Mouse (Mus musculus) urinary bladder, postnatal 10 days (tissue): ENCODE measurements around the gene Maml2.

Source experiments
- DNase-seq: peaks from one replicate; pipeline ENCODE4 v3.0.0; 2022; ENCODE audit warnings: low spot score

Maml2 gene

GRCm38 (mm10) chr9:13536419-13537261 lies 238.9 kb downstream of the Maml2 start:
- no peak for DNase-seq

- DNase-seq: no peak
These were observed 240.4 kb downstream of the Maml2 start for GRCm38 (mm10) chr9:13538200-13538599.

- no peak for DNase-seq
These were observed 241.8 kb downstream of the Maml2 start for GRCm38 (mm10) chr9:13539535-13539934.

GRCm38 (mm10) chr9:13540227-13540626 lies 242.5 kb downstream of the Maml2 start:
- no peak for DNase-seq

GRCm38 (mm10) chr9:13540781-13541180 lies 243.0 kb downstream of the Maml2 start:
- DNase-seq: no peak

GRCm38 (mm10) chr9:13543167-13543566 lies 245.4 kb downstream of the Maml2 start:
- no peak for DNase-seq

GRCm38 (mm10) chr9:13544133-13544532 lies 246.4 kb downstream of the Maml2 start:
- no peak for DNase-seq

- no peak for DNase-seq
These were observed 248.0 kb downstream of the Maml2 start for GRCm38 (mm10) chr9:13545726-13546125.

GRCm38 (mm10) chr9:13549911-13550310 lies 252.2 kb downstream of the Maml2 start:
- DNase-seq: no peak

- DNase-seq: no peak
These were observed 254.8 kb downstream of the Maml2 start for GRCm38 (mm10) chr9:13552380-13553052.

- DNase-seq: no peak
These were observed 257.0 kb downstream of the Maml2 start for GRCm38 (mm10) chr9:13554773-13555172.

GRCm38 (mm10) chr9:13555973-13556481 lies 258.3 kb downstream of the Maml2 start:
- no peak for DNase-seq

- no peak for DNase-seq
These were observed 258.9 kb downstream of the Maml2 start for GRCm38 (mm10) chr9:13556696-13557095.

- DNase-seq: no peak
These were observed 261.1 kb downstream of the Maml2 start for GRCm38 (mm10) chr9:13558811-13559372.

- DNase-seq: no peak
These were observed 262.9 kb downstream of the Maml2 start for GRCm38 (mm10) chr9:13560651-13561050.

- DNase-seq: no peak
These were observed 263.6 kb downstream of the Maml2 start for GRCm38 (mm10) chr9:13561335-13561734.

- DNase-seq: no peak
These were observed 266.0 kb downstream of the Maml2 start for GRCm38 (mm10) chr9:13563475-13564414.

- DNase-seq: no peak
These were observed 267.7 kb downstream of the Maml2 start for GRCm38 (mm10) chr9:13565343-13566019.

GRCm38 (mm10) chr9:13566154-13566885 lies 268.6 kb downstream of the Maml2 start:
- DNase-seq: no peak

- no peak for DNase-seq
These were observed 271.3 kb downstream of the Maml2 start for GRCm38 (mm10) chr9:13569023-13569422.
